Mouse (Mus musculus) lung, embryonic 15.5 days (tissue): ENCODE results near the gene Psmc5. TPM values are rescaled to one million over a fixed set of nuclear protein-coding genes. Genes with fewer than 3 reads are reported as not detected.

Experiments used
- ATAC-seq: fragments of 200-750 bp; cut with Nextera tagmentation; 2 replicates; pipeline ENCODE4 v1.8.0; 2017; ENCODE audit warnings: moderate number of reproducible peaks, borderline replicate concordance; ENCODE audit not compliant: low FRiP score, low TSS enrichment; ENCODE audit errors: extremely low read depth
- H3K27ac ChIP-seq: fragments of 300-500 bp; sonication (generic); 2 replicates; pipeline ENCODE4 v1.5.1; 2015; ENCODE audit warnings: moderate library complexity, mild to moderate bottlenecking, inconsistent platforms
- H3K27me3 ChIP-seq: fragments of 300-500 bp; sonication (generic); 2 replicates; pipeline ENCODE4 v1.6.1; 2015; ENCODE audit warnings: inconsistent platforms
- H3K36me3 ChIP-seq: fragments of 300-500 bp; sonication (generic); 2 replicates; pipeline ENCODE4 v1.6.1; 2015; ENCODE audit warnings: inconsistent platforms
- H3K4me1 ChIP-seq: fragments of 300-500 bp; sonication (generic); 2 replicates; pipeline ENCODE4 v1.6.1; 2015; ENCODE audit warnings: inconsistent platforms
- H3K4me2 ChIP-seq: fragments of 300-500 bp; sonication (generic); 2 replicates; pipeline ENCODE4 v1.6.1; 2015; ENCODE audit warnings: inconsistent platforms, mild to moderate bottlenecking, moderate library complexity
- H3K4me3 ChIP-seq: fragments of 300-500 bp; sonication (generic); 2 replicates; pipeline ENCODE4 v1.5.1; 2015; ENCODE audit warnings: mild to moderate bottlenecking, inconsistent platforms
- H3K9ac ChIP-seq: fragments of 300-500 bp; sonication (generic); 2 replicates; pipeline ENCODE4 v1.6.1; 2015; ENCODE audit warnings: inconsistent platforms
- H3K9me3 ChIP-seq: fragments of 300-500 bp; sonication (generic); 2 replicates; pipeline ENCODE4 v1.6.1; 2016; ENCODE audit warnings: inconsistent platforms
- WGBS: fragments of 180-500 bp; shearing (Covaris S2); methylation state at CpG from one replicate; pipeline ENCODE4 v1.1.7; 2015; 5-methylcytosine and 5-hydroxymethylcytosine counted together
- polyA plus RNA-seq: library from polyadenylated mRNA; unstranded; fragments of >200 nt; fragmentation: Nextera tagmentation; extraction: Ambion mirVana; gene quantifications from 2 replicates; pipeline ENCODE4 v1.2.1, GENCODE M21; 2015

The Psmc5 gene
- polyA plus RNA-seq, 1 experiment from 2014 or later, result 271 TPM

- Histone ChIP-seq H3K27ac (no peak overlapping the region), H3K4me2 (no peak overlapping the region), H3K27me3 (no peaks in the 10 kb centered on the region), H3K4me1 (peaks cover 7% of the 10 kb centered on the region), H3K9ac (no peak overlapping the region), H3K36me3 (no peaks in the 10 kb centered on the region), H3K4me3 (no peak overlapping the region), H3K9me3 (no peaks in the 10 kb centered on the region)
- ATAC-seq, result no peak
- 40% methylated on average over 8 of the region's 8 CpGs for WGBS
These were observed 33.4 kb downstream of the Psmc5 start for GRCm38 (mm10) chr11:106289369-106289768.

GRCm38 (mm10) chr11:106290376-106290775 lies 34.4 kb downstream of the Psmc5 start:
- no peak overlapping the region for H3K4me2 ChIP-seq
- no peaks in the 10 kb centered on the region for H3K27me3 ChIP-seq
- 84% methylated on average over 5 of the region's 5 CpGs for WGBS
- no peak for ATAC-seq
- no peak overlapping the region for H3K4me3 ChIP-seq
- no peaks in the 10 kb centered on the region for H3K9me3 ChIP-seq
- no peak overlapping the region for H3K9ac ChIP-seq
- H3K27ac ChIP-seq, result no peak overlapping the region
- peaks cover 7% of the 10 kb centered on the region for H3K4me1 ChIP-seq
- H3K36me3 ChIP-seq, result no peaks in the 10 kb centered on the region

- Histone ChIP-seq H3K9me3 (no peaks in the 10 kb centered on the region), H3K4me2 (no peak overlapping the region), H3K4me3 (no peak overlapping the region), H3K36me3 (no peaks in the 10 kb centered on the region), H3K9ac (no peak overlapping the region), H3K27ac (no peak overlapping the region), H3K4me1 (peaks cover 5% of the 10 kb centered on the region), H3K27me3 (no peaks in the 10 kb centered on the region)
- no peak for ATAC-seq
- 75% methylated on average over 2 of the region's 2 CpGs for WGBS
These were observed 35.9 kb downstream of the Psmc5 start for GRCm38 (mm10) chr11:106291861-106292260.

GRCm38 (mm10) chr11:106301765-106302164 lies 45.8 kb downstream of the Psmc5 start, which contains the start of gene Gh:
Gene Gh, minus strand, starts transcription at chr11:106301865.
- no peak within 1 kb of the TSS for H3K9ac ChIP-seq
- no peaks in the 10 kb centered on the region for H3K36me3 ChIP-seq
- H3K4me1 ChIP-seq, result no peaks in the 10 kb centered on the region
- H3K4me3 ChIP-seq, result no peak within 1 kb of the TSS
- H3K27ac ChIP-seq, result no peak within 1 kb of the TSS
- no peaks in the 10 kb centered on the region for H3K27me3 ChIP-seq
- H3K9me3 ChIP-seq, result no peaks in the 10 kb centered on the region
- H3K4me2 ChIP-seq, result no peak within 1 kb of the TSS
- WGBS, result 76% methylated on average over 9 of the region's 9 CpGs
- ATAC-seq, result no peak

GRCm38 (mm10) chr11:106302634-106303033 lies 46.7 kb downstream of the Psmc5 start:
- WGBS, result 9% methylated on average over 2 of the region's 2 CpGs

GRCm38 (mm10) chr11:106305348-106306064 lies 49.6 kb downstream of the Psmc5 start:
- Histone ChIP-seq H3K27ac (no peak overlapping the region), H3K27me3 (no peaks in the 10 kb centered on the region), H3K4me2 (no peak overlapping the region), H3K4me3 (no peak overlapping the region), H3K36me3 (no peaks in the 10 kb centered on the region), H3K4me1 (peaks cover 5% of the 10 kb centered on the region), H3K9me3 (no peaks in the 10 kb centered on the region), H3K9ac (no peak overlapping the region)
- 80% methylated on average over 10 of the region's 10 CpGs for WGBS
- no peak for ATAC-seq

More at GRCm38 (mm10) chr11:106302634-106303033, 46.7 kb downstream of the Psmc5 start:
- no peak overlapping the region for H3K9ac ChIP-seq
- H3K4me3 ChIP-seq, result no peak overlapping the region
- H3K27me3 ChIP-seq, result no peaks in the 10 kb centered on the region
- H3K36me3 ChIP-seq, result no peaks in the 10 kb centered on the region
- no peak overlapping the region for H3K4me2 ChIP-seq
- no peaks in the 10 kb centered on the region for H3K4me1 ChIP-seq
- ATAC-seq, result no peak
- H3K9me3 ChIP-seq, result no peaks in the 10 kb centered on the region
- no peak overlapping the region for H3K27ac ChIP-seq

- Histone ChIP-seq H3K4me1 (peaks cover 5% of the 10 kb centered on the region), H3K4me2 (no peak overlapping the region), H3K36me3 (no peaks in the 10 kb centered on the region), H3K27me3 (no peaks in the 10 kb centered on the region), H3K9ac (no peak overlapping the region), H3K9me3 (no peaks in the 10 kb centered on the region), H3K27ac (no peak overlapping the region), H3K4me3 (no peak overlapping the region)
- no peak for ATAC-seq
- 74% methylated on average over 3 of the region's 3 CpGs for WGBS
These were observed 50.1 kb downstream of the Psmc5 start for GRCm38 (mm10) chr11:106306065-106306385.

GRCm38 (mm10) chr11:106306758-106307157 lies 50.8 kb downstream of the Psmc5 start:
- WGBS, result 77% methylated on average over 9 of the region's 9 CpGs
- H3K4me1 ChIP-seq, result peaks cover 5% of the 10 kb centered on the region
- H3K9ac ChIP-seq, result no peak overlapping the region
- ATAC-seq, result no peak
- H3K9me3 ChIP-seq, result no peaks in the 10 kb centered on the region
- H3K4me3 ChIP-seq, result no peak overlapping the region
- H3K36me3 ChIP-seq, result no peaks in the 10 kb centered on the region
- no peak overlapping the region for H3K4me2 ChIP-seq
- H3K27ac ChIP-seq, result no peak overlapping the region
- no peaks in the 10 kb centered on the region for H3K27me3 ChIP-seq

- H3K4me3 ChIP-seq, result no peak overlapping the region
These were observed 51.5 kb downstream of the Psmc5 start for GRCm38 (mm10) chr11:106307432-106307831.

GRCm38 (mm10) chr11:106308162-106308561 lies 52.2 kb downstream of the Psmc5 start:
- no peaks in the 10 kb centered on the region for H3K9me3 ChIP-seq
- H3K27ac ChIP-seq, result no peak overlapping the region
- no peaks in the 10 kb centered on the region for H3K27me3 ChIP-seq
- H3K4me2 ChIP-seq, result no peak overlapping the region
- peaks cover 7% of the 10 kb centered on the region for H3K4me1 ChIP-seq
- ATAC-seq, result no peak
- no peak overlapping the region for H3K4me3 ChIP-seq
- 60% methylated on average over 11 of the region's 11 CpGs for WGBS
- no peaks in the 10 kb centered on the region for H3K36me3 ChIP-seq
- H3K9ac ChIP-seq, result no peak overlapping the region

More at GRCm38 (mm10) chr11:106307432-106307831, 51.5 kb downstream of the Psmc5 start:
- H3K27me3 ChIP-seq, result no peaks in the 10 kb centered on the region
- no peaks in the 10 kb centered on the region for H3K9me3 ChIP-seq
- no peak overlapping the region for H3K27ac ChIP-seq
- no peaks in the 10 kb centered on the region for H3K36me3 ChIP-seq
- H3K4me1 ChIP-seq, result peaks cover 5% of the 10 kb centered on the region
- no peak for ATAC-seq
- no peak overlapping the region for H3K9ac ChIP-seq
- WGBS, result 41% methylated on average over 5 of the region's 5 CpGs
- H3K4me2 ChIP-seq, result no peak overlapping the region

- H3K9ac ChIP-seq, result no peak overlapping the region
- no peaks in the 10 kb centered on the region for H3K9me3 ChIP-seq
- H3K27me3 ChIP-seq, result no peaks in the 10 kb centered on the region
- H3K4me1 ChIP-seq, result peaks cover 19% of the 10 kb centered on the region
- ATAC-seq, result no peak
- no peak overlapping the region for H3K27ac ChIP-seq
- no peak overlapping the region for H3K4me2 ChIP-seq
- H3K4me3 ChIP-seq, result no peak overlapping the region
- WGBS, result 65% methylated on average over 5 of the region's 5 CpGs
- H3K36me3 ChIP-seq, result no peaks in the 10 kb centered on the region
These were observed 54.2 kb downstream of the Psmc5 start for GRCm38 (mm10) chr11:106310123-106310522.
